Mouse (Mus musculus): ENCODE measurements around the gene Dpp6. TPM values are rescaled to one million over a fixed set of nuclear protein-coding genes. Genes with fewer than 3 reads are reported as not detected.

Dpp6 gene
- polyA plus RNA-seq, 2 experiments: 2.4 to 5.0 TPM

- Histone ChIP-seq H3K36me3 (ENCODE audit: control insufficient read depth, insufficient read depth, low read length) (no peaks in the 10 kb centered on the region), H3K27ac (replicated peaks; ENCODE audit: low read depth, low read length) (no peak overlapping the region), H3K9ac (ENCODE audit: low read depth, low read length, severe bottlenecking) (no peak overlapping the region), H3K9me3 (ENCODE audit: control insufficient read depth, low read length) (no peaks in the 10 kb centered on the region), H3K27me3 (ENCODE audit: control insufficient read depth, insufficient read depth, low read length) (no peaks in the 10 kb centered on the region), H3K4me3 (replicated peaks; ENCODE audit: low read length) (no peak overlapping the region), H3K4me2 (replicated peaks; ENCODE audit: low read depth, low read length, severe bottlenecking) (no peak overlapping the region), H3K4me1 (ENCODE audit: control insufficient read depth, insufficient read depth, low read length) (no peaks in the 10 kb centered on the region)
- DNase-seq (ENCODE audit: low spot score) (no peak), ATAC-seq (ENCODE audit: low FRiP score, low read depth) (no peak)
- WGBS: 81% methylated on average over 3 of the region's 3 CpGs
- TF ChIP-seq POLR2A (IDR thresholded peaks at IDR 0.05; ENCODE audit: borderline replicate concordance, extremely low read depth, insufficient read depth, insufficient read length): no peak
These were observed 637.4 kb downstream of the Dpp6 start for GRCm38 (mm10) chr5:27454386-27454785.

GRCm38 (mm10) chr5:27456981-27457380, 640.0 kb downstream of the Dpp6 start:
- WGBS: 88% methylated on average over 1 of the region's 1 CpGs
- Histone ChIP-seq H3K4me3 (replicated peaks; ENCODE audit: low read length) (no peak overlapping the region), H3K27me3 (ENCODE audit: control insufficient read depth, insufficient read depth, low read length) (no peaks in the 10 kb centered on the region), H3K36me3 (ENCODE audit: control insufficient read depth, insufficient read depth, low read length) (no peaks in the 10 kb centered on the region), H3K4me2 (replicated peaks; ENCODE audit: low read depth, low read length, severe bottlenecking) (no peak overlapping the region), H3K4me1 (ENCODE audit: control insufficient read depth, insufficient read depth, low read length) (no peaks in the 10 kb centered on the region), H3K9me3 (ENCODE audit: control insufficient read depth, low read length) (no peaks in the 10 kb centered on the region), H3K9ac (ENCODE audit: low read depth, low read length, severe bottlenecking) (no peak overlapping the region), H3K27ac (replicated peaks; ENCODE audit: low read depth, low read length) (no peak overlapping the region)
- TF ChIP-seq POLR2A (IDR thresholded peaks at IDR 0.05; ENCODE audit: borderline replicate concordance, extremely low read depth, insufficient read depth, insufficient read length): no peak
- no peak for DNase-seq (ENCODE audit: low spot score)
- ATAC-seq (ENCODE audit: low FRiP score, low read depth): no peak

- no peak overlapping the region for H3K4me3 ChIP-seq (replicated peaks; ENCODE audit: low read length)
- H3K9me3 ChIP-seq (ENCODE audit: control insufficient read depth, low read length): no peaks in the 10 kb centered on the region
- H3K4me1 ChIP-seq (ENCODE audit: control insufficient read depth, insufficient read depth, low read length): no peaks in the 10 kb centered on the region
- no peak for TF ChIP-seq POLR2A (IDR thresholded peaks at IDR 0.05; ENCODE audit: borderline replicate concordance, extremely low read depth, insufficient read depth, insufficient read length)
- H3K9ac ChIP-seq (ENCODE audit: low read depth, low read length, severe bottlenecking): no peak overlapping the region
- DNase-seq (ENCODE audit: low spot score): no peak
- H3K36me3 ChIP-seq (ENCODE audit: control insufficient read depth, insufficient read depth, low read length): no peaks in the 10 kb centered on the region
- no peak overlapping the region for H3K4me2 ChIP-seq (replicated peaks; ENCODE audit: low read depth, low read length, severe bottlenecking)
- no peak for ATAC-seq (ENCODE audit: low FRiP score, low read depth)
- no peak overlapping the region for H3K27ac ChIP-seq (replicated peaks; ENCODE audit: low read depth, low read length)
- no peaks in the 10 kb centered on the region for H3K27me3 ChIP-seq (ENCODE audit: control insufficient read depth, insufficient read depth, low read length)
- WGBS: 50% methylated on average over 1 of the region's 1 CpGs
These were observed 640.7 kb downstream of the Dpp6 start for GRCm38 (mm10) chr5:27457686-27458085.

- DNase-seq (ENCODE audit: low spot score) (no peak), ATAC-seq (ENCODE audit: low FRiP score, low read depth) (no peak)
- 64% methylated on average over 4 of the region's 4 CpGs for WGBS
- Histone ChIP-seq H3K4me2 (replicated peaks; ENCODE audit: low read depth, low read length, severe bottlenecking) (no peak overlapping the region), H3K27ac (replicated peaks; ENCODE audit: low read depth, low read length) (no peak overlapping the region), H3K4me1 (ENCODE audit: control insufficient read depth, insufficient read depth, low read length) (no peaks in the 10 kb centered on the region), H3K36me3 (ENCODE audit: control insufficient read depth, insufficient read depth, low read length) (no peaks in the 10 kb centered on the region), H3K4me3 (replicated peaks; ENCODE audit: low read length) (no peak overlapping the region), H3K9ac (ENCODE audit: low read depth, low read length, severe bottlenecking) (no peak overlapping the region), H3K27me3 (ENCODE audit: control insufficient read depth, insufficient read depth, low read length) (no peaks in the 10 kb centered on the region), H3K9me3 (ENCODE audit: control insufficient read depth, low read length) (no peaks in the 10 kb centered on the region)
- no peak for TF ChIP-seq POLR2A (IDR thresholded peaks at IDR 0.05; ENCODE audit: borderline replicate concordance, extremely low read depth, insufficient read depth, insufficient read length)
These were observed 658.0 kb downstream of the Dpp6 start for GRCm38 (mm10) chr5:27474964-27475465.

- Histone ChIP-seq H3K4me3 (replicated peaks; ENCODE audit: low read length) (no peak overlapping the region), H3K9me3 (ENCODE audit: control insufficient read depth, low read length) (no peaks in the 10 kb centered on the region), H3K36me3 (ENCODE audit: control insufficient read depth, insufficient read depth, low read length) (no peaks in the 10 kb centered on the region), H3K4me2 (replicated peaks; ENCODE audit: low read depth, low read length, severe bottlenecking) (no peak overlapping the region), H3K27ac (replicated peaks; ENCODE audit: low read depth, low read length) (no peak overlapping the region), H3K4me1 (ENCODE audit: control insufficient read depth, insufficient read depth, low read length) (no peaks in the 10 kb centered on the region), H3K27me3 (ENCODE audit: control insufficient read depth, insufficient read depth, low read length) (no peaks in the 10 kb centered on the region), H3K9ac (ENCODE audit: low read depth, low read length, severe bottlenecking) (no peak overlapping the region)
- ATAC-seq (ENCODE audit: low FRiP score, low read depth) (no peak), DNase-seq (ENCODE audit: low spot score) (no peak)
- no peak for TF ChIP-seq POLR2A (IDR thresholded peaks at IDR 0.05; ENCODE audit: borderline replicate concordance, extremely low read depth, insufficient read depth, insufficient read length)
- 81% methylated on average over 2 of the region's 2 CpGs for WGBS
These were observed 664.7 kb downstream of the Dpp6 start for GRCm38 (mm10) chr5:27481706-27482105.

- ATAC-seq (ENCODE audit: low FRiP score, low read depth): no peak
- H3K4me3 ChIP-seq (replicated peaks; ENCODE audit: low read length): no peak overlapping the region
- H3K9me3 ChIP-seq (ENCODE audit: control insufficient read depth, low read length): no peaks in the 10 kb centered on the region
- no peak overlapping the region for H3K27ac ChIP-seq (replicated peaks; ENCODE audit: low read depth, low read length)
- TF ChIP-seq POLR2A (IDR thresholded peaks at IDR 0.05; ENCODE audit: borderline replicate concordance, extremely low read depth, insufficient read depth, insufficient read length): no peak
- 36% methylated on average over 1 of the region's 1 CpGs for WGBS
- H3K36me3 ChIP-seq (ENCODE audit: control insufficient read depth, insufficient read depth, low read length): no peaks in the 10 kb centered on the region
- no peak for DNase-seq (ENCODE audit: low spot score)
- no peak overlapping the region for H3K4me2 ChIP-seq (replicated peaks; ENCODE audit: low read depth, low read length, severe bottlenecking)
- no peaks in the 10 kb centered on the region for H3K4me1 ChIP-seq (ENCODE audit: control insufficient read depth, insufficient read depth, low read length)
- H3K9ac ChIP-seq (ENCODE audit: low read depth, low read length, severe bottlenecking): no peak overlapping the region
- no peaks in the 10 kb centered on the region for H3K27me3 ChIP-seq (ENCODE audit: control insufficient read depth, insufficient read depth, low read length)
These were observed 669.1 kb downstream of the Dpp6 start for GRCm38 (mm10) chr5:27486138-27486537.

All from limb, embryonic 14.5 days (tissue).